Mouse (Mus musculus) limb, embryonic 15.5 days (tissue): ENCODE results near the gene 4930519P11Rik. TPM values are rescaled to one million over a fixed set of nuclear protein-coding genes. Genes with fewer than 3 reads are reported as not detected.
A peak's percentile ranks its signal among the peaks of the same experiment; 100 is the strongest.

ENCODE experiments used
- ATAC-seq: fragments of 200-750 bp; cut with Nextera tagmentation; 2 replicates; pipeline ENCODE4 v1.8.0; 2017; ENCODE audit warnings: low read depth, moderate TSS enrichment; ENCODE audit not compliant: insufficient number of reproducible peaks, low FRiP score, low TSS enrichment
- H3K27ac ChIP-seq: fragments of 300-500 bp; sonication (generic); 2 replicates; pipeline ENCODE4 v1.5.1; 2015; ENCODE audit warnings: moderate library complexity, mild to moderate bottlenecking, inconsistent platforms
- H3K27me3 ChIP-seq: fragments of 300-500 bp; sonication (generic); 2 replicates; pipeline ENCODE4 v1.6.1; 2015; ENCODE audit warnings: inconsistent platforms
- H3K36me3 ChIP-seq: fragments of 300-500 bp; sonication (generic); 2 replicates; pipeline ENCODE4 v1.6.1; 2015; ENCODE audit warnings: inconsistent platforms
- H3K4me1 ChIP-seq: fragments of 300-500 bp; sonication (generic); 2 replicates; pipeline ENCODE4 v1.6.1; 2015; ENCODE audit warnings: inconsistent platforms
- H3K4me2 ChIP-seq: fragments of 300-500 bp; sonication (generic); 2 replicates; pipeline ENCODE4 v1.6.1; 2015; ENCODE audit warnings: mild to moderate bottlenecking, inconsistent platforms
- H3K4me3 ChIP-seq: fragments of 300-500 bp; sonication (generic); 2 replicates; pipeline ENCODE4 v1.5.1; 2015; ENCODE audit warnings: mild to moderate bottlenecking, inconsistent platforms
- H3K9ac ChIP-seq: fragments of 300-500 bp; sonication (generic); 2 replicates; pipeline ENCODE4 v1.6.1; 2015; ENCODE audit warnings: inconsistent platforms
- H3K9me3 ChIP-seq: fragments of 300-500 bp; sonication (generic); 2 replicates; pipeline ENCODE4 v1.6.1; 2016; ENCODE audit warnings: inconsistent platforms
- WGBS: fragments of 180-500 bp; shearing (Covaris S2); methylation state at CpG from one replicate; pipeline ENCODE4 v1.1.7; 2015; 5-methylcytosine and 5-hydroxymethylcytosine counted together
- polyA plus RNA-seq: library from polyadenylated mRNA; unstranded; fragments of >200 nt; fragmentation: Nextera tagmentation; extraction: Ambion mirVana; gene quantifications from 2 replicates; pipeline ENCODE4 v1.2.1, GENCODE M21; 2015

The 4930519P11Rik gene
- 0.67 TPM in 1 of 2 replicates, not detected in the other for polyA plus RNA-seq

DNA sequence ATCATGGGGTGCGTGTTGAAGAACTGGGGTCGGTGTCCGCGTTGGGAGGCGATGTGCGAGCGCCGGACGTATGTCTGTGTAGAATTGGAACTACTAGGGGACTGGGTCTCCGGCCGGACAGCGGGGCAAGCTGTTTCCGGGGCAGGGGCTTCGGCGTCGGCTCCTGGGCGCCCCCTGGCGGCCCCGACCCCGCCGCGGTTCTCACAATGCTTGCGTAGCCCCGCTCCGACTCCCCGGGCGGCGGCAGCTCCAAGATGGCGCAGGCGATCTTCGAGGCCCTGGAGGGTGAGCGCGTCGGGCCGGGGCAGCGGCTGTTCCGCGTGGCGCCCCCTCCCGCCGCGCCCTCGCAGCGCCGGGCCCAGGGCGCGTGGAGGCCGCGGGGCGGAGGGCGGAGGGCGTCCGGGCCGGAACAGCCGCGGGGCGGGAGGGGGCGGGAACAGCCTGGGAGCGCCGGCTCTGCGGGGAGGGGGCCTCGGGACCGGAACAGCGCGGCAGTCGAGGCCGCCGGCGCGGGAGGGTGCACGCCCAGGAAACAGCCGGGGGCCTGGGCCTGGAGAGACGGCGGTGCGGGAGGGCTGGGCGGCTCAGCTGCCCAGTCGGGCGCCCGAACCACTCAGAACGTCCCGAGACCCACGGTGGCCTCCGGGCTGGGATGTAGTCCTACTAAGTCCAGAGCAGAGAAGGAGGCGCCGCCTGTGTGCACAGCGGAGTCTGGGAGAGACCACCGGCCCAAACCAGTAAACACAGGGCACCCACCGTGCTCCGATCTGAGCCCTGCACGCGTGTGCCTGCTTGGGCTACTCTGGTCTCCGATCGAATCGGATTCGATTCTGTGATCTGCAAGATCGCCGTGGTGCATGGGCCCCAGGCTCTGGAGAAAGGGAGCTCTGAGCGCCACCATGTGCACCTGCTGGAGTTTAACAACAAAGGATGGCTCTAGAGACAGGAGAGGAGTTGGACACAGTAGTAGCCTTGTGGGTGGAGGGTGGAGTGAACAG is at the start of gene 4930519P11Rik, which contains the start of gene Zfp341:
Gene 4930519P11Rik (minus strand): TSS at position 320 of the 998 bp plus-strand sequence.
Gene Zfp341 (plus strand): TSS at position 180 of the 998 bp plus-strand sequence.
- ATAC-seq: peak; percentile 90
- H3K9me3 ChIP-seq: no peaks in the 10 kb centered on the region
- H3K36me3 ChIP-seq: no peaks in the 10 kb centered on the region
- H3K27ac ChIP-seq: peak within 1 kb of the TSS; percentile 94
- WGBS: under 1% methylated on average over 89 of the region's 98 CpGs
- H3K4me1 ChIP-seq: peaks cover 12% of the 10 kb centered on the region
- peak within 1 kb of the TSS; percentile 47 for H3K9ac ChIP-seq
- H3K27me3 ChIP-seq: no peaks in the 10 kb centered on the region
- H3K4me3 ChIP-seq: peak within 1 kb of the TSS; percentile 49
- H3K4me2 ChIP-seq: peak within 1 kb of the TSS; percentile 64

- no peaks in the 10 kb centered on the region for H3K27me3 ChIP-seq
- no peak overlapping the region for H3K9ac ChIP-seq
- no peak overlapping the region for H3K4me3 ChIP-seq
- H3K9me3 ChIP-seq: no peaks in the 10 kb centered on the region
- 79% methylated on average over 4 of the region's 5 CpGs for WGBS
- peaks cover 22% of the 10 kb centered on the region for H3K36me3 ChIP-seq
- peak overlapping the region; percentile 59; the same call in 1 of the 2 replicates for H3K4me2 ChIP-seq
- ATAC-seq: no peak
- peaks cover 16% of the 10 kb centered on the region for H3K4me1 ChIP-seq
- H3K27ac ChIP-seq: no peak overlapping the region
These were observed 46.4 kb upstream of the 4930519P11Rik start for GRCm38 (mm10) chr2:154659531-154660074.

DNA sequence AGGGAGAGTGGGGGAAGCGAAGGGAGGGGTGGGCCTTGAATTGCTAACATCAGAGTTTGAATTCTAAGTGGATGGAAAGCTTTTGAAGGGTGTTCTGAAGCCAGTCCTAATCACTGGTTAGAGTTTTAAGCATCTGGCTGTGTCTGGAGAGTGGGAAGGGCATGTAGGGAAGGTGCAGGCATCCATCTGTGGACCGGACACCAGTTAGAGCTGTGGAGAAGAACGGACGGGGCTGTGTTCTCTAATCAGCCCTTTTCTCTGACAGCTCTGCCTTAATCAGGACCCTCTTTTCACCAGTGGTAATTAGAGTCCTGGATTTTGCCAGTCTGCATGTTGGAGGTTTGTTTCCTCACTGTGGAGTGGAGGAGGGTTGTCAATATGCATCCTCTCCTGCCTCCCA is 45.8 kb upstream of the 4930519P11Rik start:
- WGBS: 82% methylated on average over 4 of the region's 4 CpGs
- H3K9ac ChIP-seq: 0 out of 2 replicates have a peak overlapping the region, but pooled peaks have one; percentile 83

GRCm38 (mm10) chr2:154657486-154658237 is 44.4 kb upstream of the 4930519P11Rik start:
- ATAC-seq: no peak
- peaks cover 20% of the 10 kb centered on the region for H3K36me3 ChIP-seq
- peak overlapping the region; percentile 83 for H3K9ac ChIP-seq
- no peaks in the 10 kb centered on the region for H3K27me3 ChIP-seq
- peaks cover 16% of the 10 kb centered on the region for H3K4me1 ChIP-seq
- peak overlapping the region; percentile 59 for H3K4me2 ChIP-seq
- peak overlapping the region; percentile 93 for H3K27ac ChIP-seq
- whole genome bisulfite sequencing: 7% methylated on average over 12 of the region's 12 CpGs
- no peaks in the 10 kb centered on the region for H3K9me3 ChIP-seq
- peak overlapping the region; percentile 81 for H3K4me3 ChIP-seq

More for the DNA sequence above, 45.8 kb upstream of the 4930519P11Rik start:
- no peaks in the 10 kb centered on the region for H3K9me3 ChIP-seq
- H3K27me3 ChIP-seq: no peaks in the 10 kb centered on the region
- peak overlapping the region; percentile 81; the same call in 1 of the 2 replicates for H3K4me3 ChIP-seq
- H3K4me1 ChIP-seq: peaks cover 16% of the 10 kb centered on the region
- H3K4me2 ChIP-seq: peak overlapping the region; percentile 59
- ATAC-seq: no peak
- peaks cover 22% of the 10 kb centered on the region for H3K36me3 ChIP-seq
- no peak overlapping the region for H3K27ac ChIP-seq

GRCm38 (mm10) chr2:154656710-154657485 is 43.7 kb upstream of the 4930519P11Rik start:
- ATAC-seq: peak; percentile 99
- peak overlapping the region; percentile 93 for H3K27ac ChIP-seq
- under 1% methylated on average over 65 of the region's 67 CpGs for WGBS
- peak overlapping the region; percentile 81 for H3K4me3 ChIP-seq
- H3K36me3 ChIP-seq: peaks cover 18% of the 10 kb centered on the region
- no peaks in the 10 kb centered on the region for H3K9me3 ChIP-seq
- peak overlapping the region; percentile 83 for H3K9ac ChIP-seq
- peaks cover 16% of the 10 kb centered on the region for H3K4me1 ChIP-seq
- no peaks in the 10 kb centered on the region for H3K27me3 ChIP-seq
- peak overlapping the region; percentile 59 for H3K4me2 ChIP-seq

GRCm38 (mm10) chr2:154655878-154656414 is 42.7 kb upstream of the 4930519P11Rik start:
- Histone ChIP-seq H3K4me1 (peaks cover 16% of the 10 kb centered on the region), H3K9me3 (no peaks in the 10 kb centered on the region), H3K36me3 (peaks cover 8% of the 10 kb centered on the region), H3K4me2 (peak overlapping the region; percentile 37), H3K27me3 (no peaks in the 10 kb centered on the region), H3K27ac (no peak overlapping the region), H3K4me3 (no peak overlapping the region), H3K9ac (no peak overlapping the region)
- 65% methylated on average over 2 of the region's 2 CpGs for WGBS
- no peak for ATAC-seq

- Histone ChIP-seq H3K36me3 (no peaks in the 10 kb centered on the region), H3K27me3 (no peaks in the 10 kb centered on the region), H3K27ac (no peak overlapping the region), H3K4me1 (peaks cover 16% of the 10 kb centered on the region), H3K4me2 (no peak overlapping the region), H3K4me3 (no peak overlapping the region), H3K9ac (no peak overlapping the region), H3K9me3 (no peaks in the 10 kb centered on the region)
- WGBS: 91% methylated on average over 12 of the region's 12 CpGs
- no peak for ATAC-seq
These were observed 41.7 kb upstream of the 4930519P11Rik start for GRCm38 (mm10) chr2:154654976-154655375.

DNA sequence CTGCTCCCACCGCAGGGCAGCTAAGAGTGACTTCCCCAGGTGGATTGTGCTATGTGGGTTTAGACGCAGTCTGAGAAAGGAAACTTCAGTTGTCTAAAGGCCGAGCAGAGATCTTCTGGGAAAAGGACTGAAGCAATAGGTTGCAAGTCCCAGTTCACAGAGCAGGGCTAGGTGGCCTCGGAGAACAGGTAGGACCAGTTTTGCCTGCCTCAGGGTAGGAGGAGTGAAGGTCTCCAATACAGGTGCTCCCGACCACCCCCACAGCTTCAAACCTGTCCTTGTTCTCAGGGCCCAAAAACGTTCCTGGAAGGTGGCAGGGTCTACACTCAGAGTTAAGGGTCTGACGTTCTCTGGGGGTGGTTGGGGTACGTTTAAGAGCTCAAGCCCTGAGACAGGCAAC is 38.1 kb upstream of the 4930519P11Rik start, which contains the start of gene Chmp4b:
Gene Chmp4b (plus strand): TSS at position 343 of the 400 bp plus-strand sequence.
- H3K4me3 ChIP-seq: no peak within 1 kb of the TSS
- H3K36me3 ChIP-seq: no peaks in the 10 kb centered on the region
- H3K4me2 ChIP-seq: no peak within 1 kb of the TSS
- ATAC-seq: no peak
- H3K27ac ChIP-seq: peak within 1 kb of the TSS; percentile 57
- H3K9me3 ChIP-seq: no peaks in the 10 kb centered on the region
- no peaks in the 10 kb centered on the region for H3K4me1 ChIP-seq
- no peaks in the 10 kb centered on the region for H3K27me3 ChIP-seq
- 42% methylated on average over 8 of the region's 8 CpGs for WGBS
- H3K9ac ChIP-seq: no peak within 1 kb of the TSS

DNA sequence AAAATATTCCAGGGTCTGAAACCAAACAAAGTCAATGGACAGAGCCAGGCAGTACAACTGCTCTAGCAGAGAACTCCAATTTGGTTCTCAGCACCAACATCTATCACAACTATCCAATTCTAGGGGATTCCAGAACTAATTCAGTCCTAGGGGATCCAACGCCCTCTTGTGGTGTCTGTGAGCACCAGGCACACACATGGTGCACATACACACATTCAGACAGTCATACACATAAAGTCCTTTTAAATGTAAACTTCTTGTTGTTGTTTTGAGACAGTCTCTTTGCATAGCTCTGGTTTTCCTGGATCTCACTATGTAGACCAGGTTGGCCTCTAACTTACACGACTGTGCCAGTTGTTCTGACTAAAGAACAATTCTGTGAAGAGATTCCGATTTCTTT is 37.2 kb upstream of the 4930519P11Rik start:
- Histone ChIP-seq H3K4me3 (no peak overlapping the region), H3K9me3 (no peaks in the 10 kb centered on the region), H3K36me3 (peaks cover 8% of the 10 kb centered on the region; the same call in 1 of the 2 replicates), H3K4me1 (no peaks in the 10 kb centered on the region), H3K9ac (no peak overlapping the region), H3K4me2 (no peak overlapping the region), H3K27ac (0 out of 2 replicates have a peak overlapping the region, but pooled peaks have one; percentile 50), H3K27me3 (no peaks in the 10 kb centered on the region)
- no peak for ATAC-seq
- WGBS: 74% methylated on average over 3 of the region's 3 CpGs

- Histone ChIP-seq H3K36me3 (peaks cover 26% of the 10 kb centered on the region; the same call in 1 of the 2 replicates), H3K27me3 (no peaks in the 10 kb centered on the region), H3K4me3 (no peak overlapping the region), H3K9me3 (no peaks in the 10 kb centered on the region), H3K4me1 (no peaks in the 10 kb centered on the region), H3K27ac (0 out of 2 replicates have a peak overlapping the region, but pooled peaks have one; percentile 57), H3K4me2 (no peak overlapping the region), H3K9ac (no peak overlapping the region)
- ATAC-seq: no peak
- WGBS: 30% methylated on average over 3 of the region's 3 CpGs
These were observed 34.8 kb upstream of the 4930519P11Rik start for GRCm38 (mm10) chr2:154648086-154648485.
